Mouse (Mus musculus) small intestine, adult 2 months (tissue): ENCODE measurements at regions not wholly inside any gene's neighbourhood (a gene's known extent, or its start where the extent isn't known, plus 50 kb on each side); places are given as distances from the start of the nearest gene placed in this dataset.

Experiments used
- CTCF ChIP-seq: fragments of 200-500 bp; IDR thresholded peaks from 2 replicates; pipeline ENCODE4 v1.5.1; 2012; ENCODE audit warnings: low read depth, mild to moderate bottlenecking, control low read depth, inconsistent platforms, low read length, moderate library complexity, mixed read lengths; ENCODE audit not compliant: insufficient replicate concordance, insufficient read length; ENCODE audit errors: extremely low read depth
- POLR2A ChIP-seq: fragments of 200-500 bp; IDR thresholded peaks from 2 replicates; pipeline ENCODE4 v1.6.1; 2012; ENCODE audit warnings: low read depth, mild to moderate bottlenecking, control low read depth, inconsistent platforms, low read length, moderate library complexity

GRCm38 (mm10) chr1:186234536-186234935 lies 117.4 kb upstream of the Lyplal1 start:
- no peak for TF ChIP-seq POLR2A
- TF ChIP-seq CTCF = no peak
